Mouse (Mus musculus): ENCODE measurements at regions not wholly inside any gene's neighbourhood (a gene's known extent, or its start where the extent isn't known, plus 50 kb on each side); places are given as distances from the start of the nearest gene placed in this dataset.

DNA sequence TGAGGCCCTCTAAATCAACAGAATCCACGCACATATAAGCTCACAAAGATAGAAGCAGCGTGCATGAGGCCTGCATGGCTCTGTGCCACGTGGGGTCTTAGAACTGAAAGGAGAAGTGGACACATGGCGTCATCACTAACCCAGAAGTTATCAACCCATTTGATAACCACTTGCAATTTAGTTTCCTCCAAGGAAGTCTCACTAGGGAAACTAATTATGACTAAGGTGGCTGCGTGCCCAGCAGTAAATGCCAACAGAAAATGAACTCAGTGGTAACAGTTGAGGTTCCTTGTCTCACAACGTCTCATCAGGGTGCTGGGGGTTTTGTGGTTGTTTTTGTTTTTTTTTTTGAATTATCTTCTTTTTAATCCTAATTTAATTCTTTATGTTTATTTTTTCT, 200.6 kb upstream of the Sesn3 start:
- no peak for TF ChIP-seq CTCF (IDR thresholded peaks at IDR 0.05; ENCODE audit: low read depth)
- TF ChIP-seq EP300 (IDR thresholded peaks at IDR 0.05; ENCODE audit: low read depth), result no peak
